Mouse (Mus musculus) urinary bladder, postnatal 14 days (tissue): ENCODE results near the gene Mrps14.

Experiments
- DNase-seq: peaks from one replicate; pipeline ENCODE4 v3.0.0; 2021; ENCODE audit warnings: low spot score

The Mrps14 gene

DNA sequence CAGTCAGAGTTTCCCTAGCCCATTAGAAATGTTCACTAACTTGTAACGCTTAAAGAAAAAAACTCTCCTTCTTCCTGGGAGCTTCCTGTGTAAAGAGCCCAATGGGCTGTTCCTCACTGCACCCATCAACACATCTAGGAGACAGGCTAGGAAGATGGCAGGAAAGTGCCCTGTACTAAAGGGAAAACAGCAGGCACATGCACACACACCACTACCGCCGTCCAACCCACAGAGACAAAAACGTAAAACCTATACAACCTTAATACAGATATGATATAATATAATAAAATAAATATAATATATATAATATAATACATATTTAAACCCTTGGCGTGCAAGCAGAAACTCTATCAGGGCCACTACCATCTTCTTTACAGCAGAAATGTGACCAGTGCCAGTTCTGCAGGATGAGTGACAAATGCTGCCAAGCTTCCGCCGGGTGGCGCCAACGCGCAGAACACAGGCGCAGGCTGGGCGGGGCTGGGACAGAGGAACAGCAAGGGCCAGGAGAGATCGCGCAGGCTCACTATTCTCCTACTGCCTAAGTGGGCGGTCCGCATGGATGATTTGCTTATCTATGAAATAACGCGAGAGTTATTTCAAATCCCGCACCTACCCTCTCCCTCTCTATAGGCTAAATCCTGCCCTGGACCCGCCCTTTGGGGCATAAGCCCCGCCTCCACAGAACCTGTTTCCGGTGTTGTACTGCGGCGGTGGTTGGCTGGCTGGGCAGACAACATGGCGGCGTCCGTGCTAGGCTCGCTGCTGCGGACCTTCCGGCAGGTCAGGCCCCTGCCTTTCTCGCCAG, at the start of gene Mrps14:
Gene Mrps14, plus strand, starts transcription at position 687 of the 808 bp plus-strand sequence.
- peak; percentile 98 for DNase-seq

GRCm38 (mm10) chr1:160145606-160146005, 49.4 kb upstream of the Mrps14 start:
- DNase-seq, result no peak

DNA sequence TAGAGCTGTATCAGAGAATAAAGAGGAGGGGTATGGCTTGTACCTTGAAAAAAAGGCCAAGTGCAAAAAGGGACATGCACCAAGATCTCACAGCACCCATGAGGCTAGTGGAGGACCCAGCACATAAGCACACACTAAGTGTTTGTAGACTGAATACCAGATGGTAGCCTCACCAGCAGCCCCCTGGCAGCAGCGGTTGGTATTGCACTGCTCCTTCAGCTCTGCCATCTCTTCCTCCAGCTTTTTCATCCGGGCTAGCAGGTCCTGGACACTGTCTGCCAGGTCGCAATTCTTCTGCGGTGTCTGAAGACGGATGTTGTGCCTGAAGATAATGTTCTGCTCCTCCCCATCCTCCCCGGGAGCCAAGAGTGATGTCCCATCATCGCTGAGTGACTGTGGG, 47.7 kb upstream of the Mrps14 start:
- no peak for DNase-seq

- DNase-seq, result no peak
Observed at GRCm38 (mm10) chr1:160149291-160149906, 45.6 kb upstream of the Mrps14 start.

GRCm38 (mm10) chr1:160150726-160151125, 44.3 kb upstream of the Mrps14 start:
- no peak for DNase-seq

- no peak for DNase-seq
Observed at GRCm38 (mm10) chr1:160153480-160153879, 41.5 kb upstream of the Mrps14 start, which contains the start of gene Tnn. Gene Tnn, minus strand, starts transcription at chr1:160153580.

DNA sequence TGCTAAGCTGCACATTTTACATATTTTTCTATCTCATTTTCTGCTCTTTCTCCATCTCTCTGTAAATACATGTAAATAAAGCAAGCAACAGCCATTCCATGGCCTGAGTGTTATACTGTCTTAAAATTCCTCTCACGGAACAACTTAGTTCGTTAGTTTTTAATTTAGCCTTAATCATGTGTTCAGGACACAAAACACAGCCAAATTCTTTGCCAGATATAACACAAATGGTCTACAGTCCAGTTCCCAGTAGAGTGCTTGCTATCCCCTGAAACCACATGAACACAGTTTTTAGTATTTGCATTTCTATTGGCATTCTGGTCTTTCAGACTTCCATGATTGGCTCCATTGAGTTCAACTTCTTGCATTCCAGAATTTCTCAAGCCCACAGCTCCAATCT, 36.8 kb upstream of the Mrps14 start:
- no peak for DNase-seq

DNA sequence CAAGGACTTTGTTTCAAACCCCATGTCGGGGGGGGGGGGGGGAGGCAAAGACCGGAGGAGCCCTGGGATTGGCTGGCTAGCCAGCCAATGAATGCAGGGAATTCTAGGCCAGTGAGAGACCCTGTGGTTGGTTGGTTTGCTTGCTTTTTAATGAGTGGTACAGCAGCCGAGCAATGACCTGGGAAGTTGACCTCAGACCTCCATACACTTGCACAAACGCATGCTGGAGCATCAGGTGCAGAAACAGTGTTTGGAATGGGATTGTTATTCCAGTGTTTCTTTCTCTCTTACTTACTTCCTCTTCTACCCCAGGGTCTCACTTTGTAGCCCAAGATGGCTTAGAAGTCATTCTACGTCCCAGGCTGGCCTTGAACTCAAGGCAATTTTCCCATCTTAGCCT, 28.4 kb upstream of the Mrps14 start:
- DNase-seq, result no peak

- no peak for DNase-seq
Observed at GRCm38 (mm10) chr1:160176903-160177302, 18.1 kb upstream of the Mrps14 start.

DNA sequence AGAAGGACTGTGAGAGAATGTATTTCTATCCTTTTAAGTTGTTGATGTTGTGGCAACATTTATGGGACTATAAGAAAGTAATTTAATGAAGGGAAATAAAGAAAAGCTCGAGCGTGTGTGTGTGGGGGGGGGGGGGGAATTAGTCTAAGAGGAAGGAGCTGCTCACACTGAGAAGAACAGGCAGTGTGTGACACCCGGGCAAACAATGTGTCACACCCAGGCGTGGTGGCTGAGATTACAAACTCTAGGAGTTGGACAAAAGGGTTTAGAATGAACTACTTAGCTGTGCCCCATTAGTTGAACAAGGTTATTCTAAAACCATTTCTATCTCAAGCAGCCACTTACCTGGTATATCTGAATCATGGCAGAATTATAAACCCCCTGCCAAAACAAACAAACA, 13.8 kb upstream of the Mrps14 start:
- no peak for DNase-seq

DNA sequence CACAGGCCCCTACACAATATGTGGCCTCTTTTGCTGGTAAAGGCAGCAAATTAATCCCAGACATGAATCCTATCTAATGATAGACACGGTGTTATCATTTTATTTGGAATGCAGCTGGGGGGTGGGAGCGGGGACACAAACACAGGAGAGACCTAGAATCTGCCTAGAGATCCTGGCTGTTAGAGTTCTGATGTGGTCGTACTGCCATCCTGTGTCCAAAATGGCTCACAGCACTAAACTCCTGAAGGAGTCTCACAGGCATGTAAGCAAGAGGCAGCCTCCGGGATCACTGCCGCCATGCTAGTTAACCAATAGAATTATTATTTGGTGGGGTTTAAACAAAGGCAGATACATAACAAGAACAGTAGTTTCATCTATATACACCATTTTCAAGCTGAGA, 10.5 kb upstream of the Mrps14 start:
- peak; percentile 12 for DNase-seq

DNA sequence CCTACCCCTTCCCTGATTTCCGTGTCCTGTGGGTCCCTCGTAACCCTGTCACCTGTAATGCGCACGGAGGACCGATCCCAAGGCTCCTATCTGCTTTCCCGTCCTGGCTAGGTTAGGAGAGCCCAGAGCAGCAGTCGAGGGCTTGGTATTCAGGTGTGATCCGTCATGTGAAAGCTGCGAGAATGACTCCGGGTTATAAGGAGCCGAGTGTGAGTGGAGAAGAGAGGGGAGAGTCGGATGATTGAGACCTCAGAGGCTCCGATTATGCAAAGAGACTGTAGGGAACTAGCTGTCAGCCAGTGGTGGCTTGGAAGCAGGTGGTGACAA, 285 bp downstream of the Mrps14 start:
- DNase-seq, result no peak

- DNase-seq, result no peak
Observed at GRCm38 (mm10) chr1:160205486-160205885, 10.5 kb downstream of the Mrps14 start.

GRCm38 (mm10) chr1:160209844-160210243, 14.8 kb downstream of the Mrps14 start:
- DNase-seq, result no peak

DNA sequence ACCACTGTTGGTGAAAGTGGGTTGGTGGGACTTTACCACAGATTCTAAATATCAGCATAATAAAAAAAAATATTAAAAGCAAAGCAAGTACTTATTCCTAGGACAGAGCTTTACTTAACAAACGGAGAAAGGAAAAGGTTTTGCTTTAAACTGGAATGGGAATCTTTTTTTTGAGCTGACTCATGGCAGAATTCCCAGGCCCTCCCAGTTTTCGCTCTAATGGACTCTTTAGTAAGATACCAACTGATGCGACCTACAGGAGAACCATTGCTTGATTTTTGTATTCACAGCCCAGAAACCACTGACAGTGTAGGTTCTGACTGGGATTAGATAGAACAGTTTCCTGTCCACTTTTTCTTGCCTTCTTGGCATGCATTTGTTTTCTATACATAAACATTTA, 15.6 kb downstream of the Mrps14 start:
- no peak for DNase-seq

GRCm38 (mm10) chr1:160211597-160212122, 16.6 kb downstream of the Mrps14 start:
- DNase-seq, result no peak

GRCm38 (mm10) chr1:160212123-160212691, 17.2 kb downstream of the Mrps14 start:
- DNase-seq, result peak; percentile 46

DNA sequence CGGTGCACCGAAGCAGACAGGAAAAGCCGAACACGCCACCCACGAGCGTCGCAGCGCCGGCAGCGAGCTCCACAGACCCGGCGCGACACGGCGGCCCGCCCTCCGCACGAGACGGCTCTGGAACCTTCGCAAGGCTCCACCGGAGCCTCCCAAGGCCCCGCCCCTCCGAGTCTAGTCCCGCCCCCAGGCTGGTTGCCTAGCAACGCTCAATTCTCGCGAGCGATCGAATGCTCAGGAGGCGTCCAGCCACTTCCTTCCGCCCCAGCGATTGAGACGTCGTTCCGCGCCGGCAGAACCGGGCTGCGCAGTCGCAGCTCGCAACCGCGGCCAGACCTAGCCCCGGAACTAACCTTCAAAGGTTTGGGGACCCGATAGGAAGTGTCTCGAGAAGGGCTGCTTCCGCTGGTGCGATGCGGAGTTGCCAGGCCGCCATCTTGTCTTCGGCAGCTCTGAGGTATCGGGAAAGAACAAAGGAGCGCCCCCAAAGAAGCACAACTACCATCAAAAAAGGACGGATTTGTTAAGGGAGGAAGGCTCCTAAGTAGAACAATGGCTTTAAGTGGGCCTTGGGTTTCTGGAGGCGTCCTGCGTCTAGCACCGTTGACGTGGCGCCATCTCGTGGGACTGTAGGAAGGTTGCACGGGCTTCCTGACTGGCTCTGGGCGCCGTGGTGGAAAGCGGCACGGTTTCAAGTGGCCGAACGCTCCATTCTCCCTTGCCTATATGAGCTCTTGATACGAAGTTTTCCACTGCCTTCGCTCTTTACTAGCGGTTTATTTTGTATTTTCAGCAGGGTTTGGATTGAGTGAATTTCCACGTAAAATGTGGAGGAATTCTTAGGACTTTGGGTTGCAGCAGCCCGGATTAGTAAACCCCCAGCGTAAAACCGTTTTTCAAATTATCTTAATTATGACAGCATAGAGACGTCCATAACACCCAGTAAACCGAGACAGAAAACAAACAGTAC, 18.0 kb downstream of the Mrps14 start, which contains the start of gene Cacybp:
Gene Cacybp, minus strand, starts transcription at position 173 of the 967 bp plus-strand sequence.
- DNase-seq, result peak; percentile 100

- no peak for DNase-seq
Observed at GRCm38 (mm10) chr1:160214171-160214570, 19.2 kb downstream of the Mrps14 start.

GRCm38 (mm10) chr1:160217898-160218297, 22.9 kb downstream of the Mrps14 start:
- DNase-seq, result no peak

GRCm38 (mm10) chr1:160224093-160224492, 29.1 kb downstream of the Mrps14 start:
- no peak for DNase-seq

- no peak for DNase-seq
Observed at GRCm38 (mm10) chr1:160227196-160227595, 32.2 kb downstream of the Mrps14 start.
